Mouse (Mus musculus): ENCODE results near the gene Mgat5.

The Mgat5 gene

GRCm38 (mm10) chr1:127500219-127500618, 295.4 kb downstream of the Mgat5 start:
- DNase-seq (ENCODE audit: low spot score in 2 of 2), result peak; percentile 50 to 83

GRCm38 (mm10) chr1:127500701-127501100, 295.9 kb downstream of the Mgat5 start:
- DNase-seq (ENCODE audit: low spot score in 2 of 2), result no peak

- DNase-seq (ENCODE audit: low spot score in 2 of 2), result no peak
These were observed 302.3 kb downstream of the Mgat5 start for GRCm38 (mm10) chr1:127507042-127507650.

GRCm38 (mm10) chr1:127508067-127508739, 303.4 kb downstream of the Mgat5 start:
- no peak for DNase-seq (ENCODE audit: low spot score in 2 of 2)

GRCm38 (mm10) chr1:127508921-127509320, 304.1 kb downstream of the Mgat5 start:
- DNase-seq (ENCODE audit: low spot score in 2 of 2), result no peak

- no peak for DNase-seq (ENCODE audit: low spot score in 2 of 2)
These were observed 306.5 kb downstream of the Mgat5 start for GRCm38 (mm10) chr1:127511362-127511761.

GRCm38 (mm10) chr1:127512709-127513108, 307.9 kb downstream of the Mgat5 start:
- DNase-seq (ENCODE audit: low spot score in 2 of 2), result no peak

- no peak for DNase-seq (ENCODE audit: low spot score in 2 of 2)
These were observed 308.3 kb downstream of the Mgat5 start for GRCm38 (mm10) chr1:127513140-127513539.

GRCm38 (mm10) chr1:127513664-127514063, 308.8 kb downstream of the Mgat5 start:
- no peak for DNase-seq (ENCODE audit: low spot score in 2 of 2)

- no peak for DNase-seq (ENCODE audit: low spot score in 2 of 2)
These were observed 309.7 kb downstream of the Mgat5 start for GRCm38 (mm10) chr1:127514479-127514878.

- no peak for DNase-seq (ENCODE audit: low spot score in 2 of 2)
These were observed 310.1 kb downstream of the Mgat5 start for GRCm38 (mm10) chr1:127514888-127515287.

- no peak for DNase-seq (ENCODE audit: low spot score in 2 of 2)
These were observed 318.5 kb downstream of the Mgat5 start for GRCm38 (mm10) chr1:127523364-127523763.

- DNase-seq (ENCODE audit: low spot score in 2 of 2), result peak; percentile 20
These were observed 326.2 kb downstream of the Mgat5 start for GRCm38 (mm10) chr1:127530849-127531580.

GRCm38 (mm10) chr1:127531723-127532122, 326.9 kb downstream of the Mgat5 start:
- no peak for DNase-seq (ENCODE audit: low spot score in 2 of 2)

GRCm38 (mm10) chr1:127536448-127536847, 331.6 kb downstream of the Mgat5 start:
- DNase-seq (ENCODE audit: low spot score in 2 of 2), result no peak

- DNase-seq (ENCODE audit: low spot score in 2 of 2), result peak in 1 of 2 experiments; percentile 17
These were observed 332.6 kb downstream of the Mgat5 start for GRCm38 (mm10) chr1:127537204-127538038.
